Mouse (Mus musculus): ENCODE results near the gene Gnl2. TPM values are rescaled to one million over a fixed set of nuclear protein-coding genes. Genes with fewer than 3 reads are reported as not detected.
A peak's percentile ranks its signal among the peaks of the same experiment; 100 is the strongest.

The Gnl2 gene
- polyA plus RNA-seq, 1 experiment from 2014 or later, result 36.1 TPM

GRCm38 (mm10) chr4:125008220-125008619, 8.2 kb upstream of the Gnl2 start:
- Histone ChIP-seq H3K36me3 (ENCODE audit: control insufficient read depth, insufficient read depth, low read length) (no peaks in the 10 kb centered on the region), H3K4me3 (ENCODE audit: low read depth, low read length) (no peak overlapping the region), H3K4me1 (replicated peaks; ENCODE audit: control insufficient read depth, insufficient read depth) (no peaks in the 10 kb centered on the region), H3K9ac (ENCODE audit: low read length) (no peak overlapping the region), H3K4me2 (replicated peaks; ENCODE audit: low read depth) (no peak overlapping the region), H3K9me3 (ENCODE audit: control insufficient read depth, low read length) (no peaks in the 10 kb centered on the region), H3K27ac (replicated peaks) (no peak overlapping the region), H3K27me3 (ENCODE audit: control insufficient read depth, insufficient read depth, low read length) (no peaks in the 10 kb centered on the region)
- WGBS, result 44% methylated on average over 6 of the region's 6 CpGs
- TF ChIP-seq EP300 (optimal IDR thresholded peaks at IDR 0.05) (no peak), CTCF (IDR thresholded peaks at IDR 0.05; ENCODE audit: low read depth) (no peak)
- DNase-seq (ENCODE audit: low spot score) (no peak), ATAC-seq (ENCODE audit: low FRiP score, low TSS enrichment) (no peak)

DNA sequence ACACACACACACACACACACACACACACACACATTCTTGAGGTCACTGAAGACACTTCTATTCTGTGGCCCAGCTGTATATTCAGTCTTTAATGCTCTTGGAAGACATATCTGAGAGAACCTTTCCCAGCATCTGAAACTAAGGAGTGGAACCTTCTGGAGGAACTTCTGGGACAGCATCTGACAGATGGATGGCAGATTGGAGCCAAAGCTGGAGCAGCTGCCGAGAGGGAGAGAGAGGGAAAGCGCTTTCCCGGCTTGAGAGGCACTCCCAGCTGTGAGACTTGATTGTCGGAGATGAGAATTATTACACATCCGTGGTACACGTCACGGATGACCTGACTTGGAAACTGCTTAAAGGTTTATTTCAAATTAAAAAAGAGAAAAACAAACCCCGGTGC, 7.7 kb upstream of the Gnl2 start:
- no peak for TF ChIP-seq CTCF (IDR thresholded peaks at IDR 0.05; ENCODE audit: low read depth)
- TF ChIP-seq EP300 (optimal IDR thresholded peaks at IDR 0.05), result no peak
- DNase-seq (ENCODE audit: low spot score), result no peak
- H3K27me3 ChIP-seq (ENCODE audit: control insufficient read depth, insufficient read depth, low read length), result no peaks in the 10 kb centered on the region

GRCm38 (mm10) chr4:125017431-125017830, 1.0 kb downstream of the Gnl2 start:
- H3K9ac ChIP-seq (ENCODE audit: low read length), result no peak overlapping the region
- H3K9me3 ChIP-seq (ENCODE audit: control insufficient read depth, low read length), result no peaks in the 10 kb centered on the region
- WGBS, result 50% methylated on average over 11 of the region's 11 CpGs
- H3K4me1 ChIP-seq (replicated peaks; ENCODE audit: control insufficient read depth, insufficient read depth), result 0 out of 2 replicates have a peak, but pooled peaks cover 2% of the 10 kb centered on the region
- no peak overlapping the region for H3K27ac ChIP-seq (replicated peaks)
- DNase-seq (ENCODE audit: low spot score) (peak; percentile 38), ATAC-seq (ENCODE audit: low FRiP score, low TSS enrichment) (no peak)
- H3K4me3 ChIP-seq (ENCODE audit: low read depth, low read length), result no peak overlapping the region
- no peak overlapping the region for H3K4me2 ChIP-seq (replicated peaks; ENCODE audit: low read depth)
- TF ChIP-seq EP300 (optimal IDR thresholded peaks at IDR 0.05), result no peak
- no peak for TF ChIP-seq CTCF (IDR thresholded peaks at IDR 0.05; ENCODE audit: low read depth)
- H3K27me3 ChIP-seq (ENCODE audit: control insufficient read depth, insufficient read depth, low read length), result no peaks in the 10 kb centered on the region
- no peaks in the 10 kb centered on the region for H3K36me3 ChIP-seq (ENCODE audit: control insufficient read depth, insufficient read depth, low read length)

More for the DNA sequence above, 7.7 kb upstream of the Gnl2 start:
- Histone ChIP-seq H3K9me3 (ENCODE audit: control insufficient read depth, low read length) (no peaks in the 10 kb centered on the region), H3K4me1 (replicated peaks; ENCODE audit: control insufficient read depth, insufficient read depth) (no peaks in the 10 kb centered on the region), H3K27ac (replicated peaks) (no peak overlapping the region), H3K36me3 (ENCODE audit: control insufficient read depth, insufficient read depth, low read length) (no peaks in the 10 kb centered on the region), H3K4me2 (replicated peaks; ENCODE audit: low read depth) (no peak overlapping the region), H3K4me3 (ENCODE audit: low read depth, low read length) (no peak overlapping the region), H3K9ac (ENCODE audit: low read length) (no peak overlapping the region)
- no peak for ATAC-seq (ENCODE audit: low FRiP score, low TSS enrichment)
- WGBS, result 54% methylated on average over 8 of the region's 8 CpGs

DNA sequence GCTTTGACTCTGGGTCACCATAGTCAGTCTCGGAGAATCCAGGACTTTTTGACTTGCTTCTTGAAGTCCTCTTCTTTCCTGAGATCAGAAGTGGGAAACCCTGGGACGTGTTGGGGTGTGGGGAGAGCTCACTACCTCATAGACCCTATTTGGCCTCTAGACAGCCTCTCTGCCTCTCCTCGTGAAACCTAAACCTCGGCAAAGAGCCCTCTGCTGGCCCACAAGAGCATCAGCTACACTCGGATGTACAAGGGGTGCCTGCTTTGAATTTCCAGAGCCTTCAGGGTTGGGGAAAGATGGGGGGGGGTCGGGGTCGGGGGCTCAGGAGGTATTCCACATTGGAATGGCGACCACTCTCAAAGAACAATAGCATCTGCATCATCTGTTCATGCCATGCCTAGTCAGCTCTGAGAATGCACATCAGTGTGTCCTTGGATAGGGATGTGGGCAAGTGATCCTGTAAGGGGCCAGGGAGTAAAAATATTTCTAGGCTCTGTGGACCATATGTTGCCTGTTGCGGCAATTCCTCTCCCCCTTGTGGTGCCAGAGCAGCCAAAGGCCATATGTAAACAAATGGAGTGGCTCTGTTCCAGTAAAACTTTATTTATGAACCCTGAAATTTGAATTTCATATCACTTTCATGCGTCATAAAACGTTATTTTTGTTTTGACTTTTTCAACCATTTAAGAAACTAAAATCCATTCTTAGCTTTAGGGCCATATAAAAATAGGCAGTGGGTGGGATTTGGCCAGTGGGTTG, 4.6 kb downstream of the Gnl2 start:
- no peak overlapping the region for H3K27ac ChIP-seq (replicated peaks)
- 0 out of 2 replicates have a peak, but pooled peaks cover 2% of the 10 kb centered on the region for H3K4me1 ChIP-seq (replicated peaks; ENCODE audit: control insufficient read depth, insufficient read depth)
- H3K9me3 ChIP-seq (ENCODE audit: control insufficient read depth, low read length), result no peaks in the 10 kb centered on the region
- H3K9ac ChIP-seq (ENCODE audit: low read length), result no peak overlapping the region
- H3K4me2 ChIP-seq (replicated peaks; ENCODE audit: low read depth), result no peak overlapping the region
- 30% methylated on average over 11 of the region's 11 CpGs for WGBS
- no peak for ATAC-seq (ENCODE audit: low FRiP score, low TSS enrichment)
- no peaks in the 10 kb centered on the region for H3K36me3 ChIP-seq (ENCODE audit: control insufficient read depth, insufficient read depth, low read length)
- DNase-seq (ENCODE audit: low spot score), result no peak
- TF ChIP-seq CTCF (IDR thresholded peaks at IDR 0.05; ENCODE audit: low read depth) (peak; percentile 57), EP300 (optimal IDR thresholded peaks at IDR 0.05) (no peak)
- H3K4me3 ChIP-seq (ENCODE audit: low read depth, low read length), result no peak overlapping the region
- H3K27me3 ChIP-seq (ENCODE audit: control insufficient read depth, insufficient read depth, low read length), result no peaks in the 10 kb centered on the region

GRCm38 (mm10) chr4:125029891-125030614, 13.7 kb downstream of the Gnl2 start:
- H3K4me3 ChIP-seq (ENCODE audit: low read depth, low read length), result peak overlapping the region; percentile 76
- WGBS, result under 1% methylated on average over 50 of the region's 50 CpGs
- peak; percentile 96 for DNase-seq (ENCODE audit: low spot score)
- peak; percentile 99 for ATAC-seq (ENCODE audit: low FRiP score, low TSS enrichment)
- H3K4me2 ChIP-seq (replicated peaks; ENCODE audit: low read depth), result peak overlapping the region; percentile 98
- no peaks in the 10 kb centered on the region for H3K27me3 ChIP-seq (ENCODE audit: control insufficient read depth, insufficient read depth, low read length)
- no peaks in the 10 kb centered on the region for H3K9me3 ChIP-seq (ENCODE audit: control insufficient read depth, low read length)
- no peak for TF ChIP-seq EP300 (optimal IDR thresholded peaks at IDR 0.05)
- TF ChIP-seq CTCF (IDR thresholded peaks at IDR 0.05; ENCODE audit: low read depth), result no peak
- H3K9ac ChIP-seq (ENCODE audit: low read length), result peak overlapping the region; percentile 91
- peak overlapping the region; percentile 69 for H3K27ac ChIP-seq (replicated peaks)
- H3K36me3 ChIP-seq (ENCODE audit: control insufficient read depth, insufficient read depth, low read length), result peaks cover under 1% of the 10 kb centered on the region; the same call in 1 of the 2 replicates
- peaks cover 6% of the 10 kb centered on the region; the same call in 1 of the 2 replicates for H3K4me1 ChIP-seq (replicated peaks; ENCODE audit: control insufficient read depth, insufficient read depth)

DNA sequence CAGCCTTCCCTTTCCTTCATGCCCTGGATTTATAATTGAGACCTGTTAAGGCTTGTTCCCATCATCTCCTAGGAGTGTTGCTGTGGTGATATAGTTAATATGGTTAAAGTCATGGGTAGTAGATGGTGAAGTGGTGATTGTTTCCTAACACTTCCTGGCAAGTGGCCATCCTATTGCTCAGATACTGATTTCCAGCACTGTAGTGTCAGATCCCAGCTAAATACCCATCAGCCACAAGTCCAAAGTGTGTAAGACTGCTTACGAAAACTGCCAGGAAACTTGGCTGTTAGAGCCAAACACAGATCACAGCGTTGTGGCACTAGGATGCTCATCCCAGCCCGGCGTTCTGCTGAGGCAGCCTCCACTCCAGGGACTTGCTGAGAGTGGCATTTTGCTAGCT, 18.0 kb downstream of the Gnl2 start:
- Histone ChIP-seq H3K9me3 (ENCODE audit: control insufficient read depth, low read length) (no peaks in the 10 kb centered on the region), H3K4me2 (replicated peaks; ENCODE audit: low read depth) (no peak overlapping the region), H3K4me3 (ENCODE audit: low read depth, low read length) (no peak overlapping the region), H3K27me3 (ENCODE audit: control insufficient read depth, insufficient read depth, low read length) (no peaks in the 10 kb centered on the region), H3K4me1 (replicated peaks; ENCODE audit: control insufficient read depth, insufficient read depth) (peaks cover 6% of the 10 kb centered on the region; the same call in 1 of the 2 replicates), H3K27ac (replicated peaks) (no peak overlapping the region), H3K36me3 (ENCODE audit: control insufficient read depth, insufficient read depth, low read length) (peaks cover 8% of the 10 kb centered on the region), H3K9ac (ENCODE audit: low read length) (no peak overlapping the region)
- ATAC-seq (ENCODE audit: low FRiP score, low TSS enrichment) (no peak), DNase-seq (ENCODE audit: low spot score) (no peak)
- TF ChIP-seq EP300 (optimal IDR thresholded peaks at IDR 0.05) (no peak), CTCF (IDR thresholded peaks at IDR 0.05; ENCODE audit: low read depth) (no peak)
- 85% methylated on average over 4 of the region's 4 CpGs for WGBS

Data from stomach, postnatal 0 days (tissue).